Mouse (Mus musculus) adrenal gland, adult 10 weeks (tissue): Measurements from ENCODE around the gene Tmtc3. TPM values are rescaled to one million over a fixed set of nuclear protein-coding genes. Genes with fewer than 3 reads are reported as not detected.

Experiments used
- polyA plus RNA-seq: library from polyadenylated mRNA; stranded (reverse); fragments of 350-450 nt; fragmentation: Illumina TruSeq; extraction: RNeasy Lipid Tissue Mini Kit (QIAGEN cat#74804); gene quantifications from one replicate; pipeline ENCODE4 v1.2.3, GENCODE M21; 2014; ENCODE audit warnings: low read depth, low replicate concordance

Gene Tmtc3
- 92.2 TPM for polyA plus RNA-seq

GRCm38 (mm10) chr10:100487097-100487978 lies at the start of gene Tmtc3, which contains the start of gene Cep290:
TSS of gene Tmtc3 (minus strand) at chr10:100487350.
TSS of gene Cep290 (plus strand) at chr10:100487558.

Other genes starting within 250 kb of the Tmtc3 start
- gene Gm4301, start 151.7 kb downstream of the Tmtc3 start, polyA plus RNA-seq: not detected
- not detected for gene Gm4302, start 146.5 kb downstream of the Tmtc3 start, polyA plus RNA-seq
- not detected for gene Gm4303, start 141.4 kb downstream of the Tmtc3 start, polyA plus RNA-seq
- not detected for gene Gm4305, start 136.3 kb downstream of the Tmtc3 start, polyA plus RNA-seq
- gene Gm4307, start 126.0 kb downstream of the Tmtc3 start, polyA plus RNA-seq: not detected
- not detected for gene Gm4312, start 104.8 kb downstream of the Tmtc3 start, polyA plus RNA-seq
- gene Cep290, start 208 bp upstream of the Tmtc3 start, polyA plus RNA-seq: 39.0 TPM
- gene 4930430F08Rik, start 103.1 kb upstream of the Tmtc3 start, polyA plus RNA-seq: 31.4 TPM
- not detected for gene 1700017N19Rik, start 103.1 kb upstream of the Tmtc3 start, polyA plus RNA-seq